8 mouse cellular contexts compared by ENCODE assay signal in genomic region chr15:102136129-102136758, GRCm38 (mm10). TPM values are rescaled to one million over a fixed set of nuclear protein-coding genes. Genes with fewer than 3 reads are reported as not detected.
DNase-seq lines count a peak whose midpoint lies in the region; ATAC-seq lines count a peak whose summit lies in the region.

Gene Spryd3 (minus strand): TSS chr15:102136234.

- peak within 1 kb of the TSS; percentile 86 for H3K27ac ChIP-seq in hindbrain, embryonic 12.5 days

- no peaks in the 10 kb centered on the region for H3K9me3 ChIP-seq in hindbrain, embryonic 12.5 days (replicated peaks)

- peak within 1 kb of the TSS; percentile 59 for H3K4me2 ChIP-seq in hindbrain, embryonic 12.5 days (replicated peaks)

- peaks cover 18% of the 10 kb centered on the region for H3K36me3 ChIP-seq in hindbrain, embryonic 12.5 days

- H3K27me3 ChIP-seq in hindbrain, embryonic 12.5 days: no peaks in the 10 kb centered on the region

- peak; percentile 97 for DNase-seq in NIH3T3 (ENCODE audit: low read depth)
- peak; percentile 98 to 99 for DNase-seq in cerebellum, postnatal 10 days
- DNase-seq in frontal cortex, postnatal 10 days (ENCODE audit: low spot score in 2 of 2): peak; percentile 92 to 98
- peak; percentile 98 to 99 for DNase-seq in layer of hippocampus, postnatal 14 days (ENCODE audit: low spot score in 2 of 2)
- peak; percentile 97 for DNase-seq in lung, postnatal 14 days
- DNase-seq in retina, adult 2 months (ENCODE audit: low read depth, low spot score): peak; percentile 92
- DNase-seq in thymus, postnatal 36 days: peak; percentile 97 to 99

- peak within 1 kb of the TSS; percentile 88 for H3K9ac ChIP-seq in hindbrain, embryonic 12.5 days

- H3K4me3 ChIP-seq in hindbrain, embryonic 12.5 days: peak within 1 kb of the TSS; percentile 93

- H3K4me1 ChIP-seq in hindbrain, embryonic 12.5 days: peaks cover 14% of the 10 kb centered on the region; the same call in 1 of the 2 replicates

- WGBS in hindbrain, embryonic 12.5 days: under 1% methylated on average over 50 of the region's 50 CpGs

- peak; percentile 99 for ATAC-seq in hindbrain, embryonic 12.5 days (ENCODE audit: low FRiP score)

RNA-seq across cellular contexts. Expression of gene Spryd3, which starts in this region (rescaled TPM):
- 28.1 and 29.2 TPM in 2 replicates for polyA plus RNA-seq in hindbrain, embryonic 12.5 days (2016; fragmentation: Nextera tagmentation; extraction: Ambion mirVana)
- 100 to 1,000 TPM; 163 to 164 TPM for total RNA-seq in layer of hippocampus, postnatal 14 days (2021)

Comparison
In these comparisons a context has a peak if more than half of its experiments do, and no peak if none do; other contexts are left out.
1. Peak in every context shown above with its lines: DNase-seq, ATAC-seq, H3K4me3 ChIP-seq and H3K27ac ChIP-seq.